Mouse (Mus musculus): ENCODE measurements around the gene Rhox2e. TPM values are rescaled to one million over a fixed set of nuclear protein-coding genes. Genes with fewer than 3 reads are reported as not detected.

Rhox2e gene
- polyA plus RNA-seq (2017; shearing (Covaris generic)) = not detected

GRCm38 (mm10) chrX:37530152-37530551, at the start of gene Rhox2e:
TSS of gene Rhox2e (plus strand) at chrX:37530452.

GRCm38 (mm10) chrX:37514059-37514458, 16.2 kb upstream of the Rhox2e start, which contains the start of gene Rhox4d:
TSS of gene Rhox4d (plus strand) at chrX:37514359.

GRCm38 (mm10) chrX:37541719-37542118, 11.5 kb downstream of the Rhox2e start, which contains the start of gene Rhox3e:
TSS of gene Rhox3e (plus strand) at chrX:37542019.

DNA sequence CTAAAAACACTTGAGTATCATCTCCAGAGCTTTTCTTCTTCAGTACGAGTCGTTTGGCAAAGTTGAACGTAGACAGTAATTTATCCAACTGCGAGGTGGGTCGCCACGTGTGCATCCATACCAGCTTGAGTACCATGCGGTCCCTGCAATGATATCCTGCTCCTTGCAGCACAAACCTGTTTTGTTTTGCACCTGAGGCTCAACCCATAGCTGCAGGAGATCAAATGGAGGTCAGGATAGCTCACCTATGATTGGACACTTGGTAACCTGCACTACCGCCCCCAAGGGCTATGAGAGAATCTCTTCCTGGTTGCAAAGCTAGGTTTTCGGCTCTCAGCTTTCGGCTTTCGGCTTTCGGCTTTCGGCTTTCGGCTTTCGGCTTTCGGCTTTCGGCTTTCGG, 26.9 kb downstream of the Rhox2e start, which contains the start of gene Rhox4e:
TSS of gene Rhox4e (plus strand) at position 301 of the 400 bp plus-strand sequence.

GRCm38 (mm10) chrX:37571105-37571504, 40.9 kb downstream of the Rhox2e start, which contains the start of gene Rhox2f:
TSS of gene Rhox2f (plus strand) at chrX:37571405.

DNA sequence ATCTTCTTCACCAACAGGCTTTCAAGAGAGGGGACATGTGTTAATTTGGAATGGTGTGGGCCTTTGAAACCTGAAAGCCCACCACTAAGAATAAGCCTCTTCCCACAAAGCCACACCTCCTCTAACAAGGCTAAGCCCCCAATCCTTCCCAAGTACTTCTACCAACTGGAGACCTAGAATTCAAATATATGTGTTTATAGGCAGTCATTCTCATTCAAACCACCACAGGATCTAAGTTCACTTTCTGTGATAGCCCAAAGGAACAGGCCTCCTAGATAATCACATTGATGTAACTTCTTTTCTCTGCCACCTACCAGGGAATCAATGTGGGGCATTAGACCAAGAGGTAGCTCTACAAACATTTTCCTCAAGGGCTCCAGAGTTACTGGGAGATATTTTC, 50.4 kb downstream of the Rhox2e start, which contains the start of gene Rhox3f:
TSS of gene Rhox3f (plus strand) at position 301 of the 400 bp plus-strand sequence.

Other genes with a start within 250 kb of the Rhox2e start
- gene Rhox3a2, start 150.4 kb upstream of the Rhox2e start, polyA plus RNA-seq (2017; shearing (Covaris generic)) = not detected
- under 1 TPM in 1 of 2 experiments, not detected in 1; 0.71 TPM for gene Rhox4a2, start 139.6 kb upstream of the Rhox2e start, polyA plus RNA-seq (2017; shearing (Covaris generic))
- gene Rhox2b, start 118.4 kb upstream of the Rhox2e start, polyA plus RNA-seq (2017; shearing (Covaris generic)) = not detected
- 1 to 10 TPM in 1 of 2 experiments, not detected in 1; 1.8 TPM for gene Rhox4b, start 98.0 kb upstream of the Rhox2e start, polyA plus RNA-seq (2017; shearing (Covaris generic))
- gene Rhox2c, start 76.8 kb upstream of the Rhox2e start, polyA plus RNA-seq (2017; shearing (Covaris generic)) = not detected
- gene Rhox3c, start 71.9 kb upstream of the Rhox2e start, polyA plus RNA-seq (2017; shearing (Covaris generic)) = 1 to 10 TPM in 1 of 2 experiments, not detected in 1; 1.5 TPM
- gene Rhox4c, start 50.1 kb upstream of the Rhox2e start, polyA plus RNA-seq (2017; shearing (Covaris generic)) = under 1 TPM in 1 of 2 experiments, not detected in 1; 0.10 TPM
- not detected for gene Rhox2d, start 37.0 kb upstream of the Rhox2e start, polyA plus RNA-seq (2017; shearing (Covaris generic))
- gene Rhox4d, start 16.1 kb upstream of the Rhox2e start, polyA plus RNA-seq (2017; shearing (Covaris generic)) = under 1 TPM; 0.34 to 0.47 TPM
- not detected for gene Rhox3e, start 11.6 kb downstream of the Rhox2e start, polyA plus RNA-seq (2017; shearing (Covaris generic))
- gene Rhox4e, start 27.0 kb downstream of the Rhox2e start, polyA plus RNA-seq (2017; shearing (Covaris generic)) = 1 to 10 TPM in 1 of 2 experiments, under 1 TPM in 1; 0.35 to 2.6 TPM
- gene Rhox2f, start 41.0 kb downstream of the Rhox2e start, polyA plus RNA-seq (2017; shearing (Covaris generic)) = not detected
- gene Rhox3f, start 50.5 kb downstream of the Rhox2e start, polyA plus RNA-seq (2017; shearing (Covaris generic)) = not detected
- not detected for gene Rhox4f, start 77.3 kb downstream of the Rhox2e start, polyA plus RNA-seq (2017; shearing (Covaris generic))
- not detected for gene Rhox3g, start 98.2 kb downstream of the Rhox2e start, polyA plus RNA-seq (2017; shearing (Covaris generic))
- not detected for gene Rhox2g, start 113.0 kb downstream of the Rhox2e start, polyA plus RNA-seq (2017; shearing (Covaris generic))
- not detected for gene Rhox4g, start 120.9 kb downstream of the Rhox2e start, polyA plus RNA-seq (2017; shearing (Covaris generic))
- not detected for gene Rhox3h, start 138.3 kb downstream of the Rhox2e start, polyA plus RNA-seq (2017; shearing (Covaris generic))
- not detected for gene Rhox2h, start 142.8 kb downstream of the Rhox2e start, polyA plus RNA-seq (2017; shearing (Covaris generic))